Mouse (Mus musculus) lung, adult 18-20 months (tissue): ENCODE results near the gene Prmt1.

Experiments
- DNase-seq, 2 experiments: peaks; one replicate each; pipeline ENCODE4 v3.0.0; 2022; ENCODE audit warnings: mixed read lengths in 2 of 2

Gene Prmt1

GRCm38 (mm10) chr7:44942904-44943303 lies 43.5 kb downstream of the Prmt1 start, which contains the start of gene Tsks:
Gene Tsks (plus strand): TSS chr7:44943204.
- no peak for DNase-seq

- no peak for DNase-seq
Observed at GRCm38 (mm10) chr7:44938680-44939079, 47.7 kb downstream of the Prmt1 start.

- peak; percentile 100 for DNase-seq
Observed at GRCm38 (mm10) chr7:44929204-44930151, 56.9 kb downstream of the Prmt1 start, which contains the start of gene Ap2a1. Gene Ap2a1 (minus strand): TSS chr7:44929496.

GRCm38 (mm10) chr7:44928570-44928969 lies 57.8 kb downstream of the Prmt1 start:
- no peak for DNase-seq
